Mouse (Mus musculus): Measurements from ENCODE around the gene Taf5l. TPM values are rescaled to one million over a fixed set of nuclear protein-coding genes. Genes with fewer than 3 reads are reported as not detected.
A peak's percentile ranks its signal among the peaks of the same experiment; 100 is the strongest.

The Taf5l gene
- total and polyA plus RNA-seq, 3 experiments: 86.3 to 88.4 TPM; not detected in 1

- Histone ChIP-seq H3K9me3 (replicated peaks; ENCODE audit: insufficient read depth, low read length) (no peaks in the 10 kb centered on the region), H3K9ac (ENCODE audit: control insufficient read depth, low read depth, low read length, poor library complexity, severe bottlenecking) (no peak overlapping the region), H3K4me1 (ENCODE audit: control insufficient read depth in 1 of 2, insufficient read depth in 2 of 2, low read length in 2 of 2) (no peaks in the 10 kb centered on the region), H3K4me3 (ENCODE audit: control insufficient read depth in 1 of 2, insufficient read depth in 1 of 2, low read depth in 2 of 2, low read length in 2 of 2) (no peak overlapping the region), H3K27me3 (ENCODE audit: control insufficient read depth in 1 of 2, insufficient read depth in 2 of 2, low read length in 2 of 2) (no peaks in the 10 kb centered on the region), H3K79me2 (ENCODE audit: control insufficient read depth, insufficient read depth, low read length, poor library complexity) (no peaks in the 10 kb centered on the region; the same call in 1 of the 2 replicates), H3K27ac (ENCODE audit: control insufficient read depth, low read depth, low read length) (no peak overlapping the region), H3K36me3 (ENCODE audit: control insufficient read depth in 1 of 2, insufficient read depth in 2 of 2, low read length in 2 of 2) (peaks cover 0 to 49% of the 10 kb centered on the region in 2 experiments; a peak in 3 of 4 replicates)
- no peak for TF ChIP-seq BHLHE40 (IDR thresholded peaks at IDR 0.05; ENCODE audit: borderline replicate concordance, low read depth, low read length)
- no peak for TF ChIP-seq TCF12 (IDR thresholded peaks at IDR 0.05; ENCODE audit: low read depth, low read length)
- TF ChIP-seq NELFE (IDR thresholded peaks at IDR 0.05; ENCODE audit: low read depth, low read length): no peak
- no peak for TF ChIP-seq SMC3 (IDR thresholded peaks at IDR 0.05; ENCODE audit: low read depth, low read length)
- TF ChIP-seq MYC (IDR thresholded peaks at IDR 0.05; ENCODE audit: low read depth, low read length): no peak
- no peak for TF ChIP-seq POLR2AphosphoS2 (IDR thresholded peaks at IDR 0.05; ENCODE audit: low read length)
- TF ChIP-seq MXI1 (IDR thresholded peaks at IDR 0.05; ENCODE audit: low read depth, low read length): no peak
- no peak for DNase-seq (ENCODE audit: low read depth, low spot score)
Measured at GRCm38 (mm10) chr8:124039351-124039750, 18.2 kb upstream of the Taf5l start.

- H3K36me3 ChIP-seq (ENCODE audit: control insufficient read depth in 1 of 2, insufficient read depth in 2 of 2, low read length in 2 of 2): peaks cover 0 to 49% of the 10 kb centered on the region in 2 experiments
- no peak overlapping the region for H3K4me3 ChIP-seq (ENCODE audit: control insufficient read depth in 1 of 2, insufficient read depth in 1 of 2, low read depth in 2 of 2, low read length in 2 of 2)
- peaks cover 5% of the 10 kb centered on the region; the same call in 1 of the 2 replicates for H3K79me2 ChIP-seq (ENCODE audit: control insufficient read depth, insufficient read depth, low read length, poor library complexity)
- H3K4me1 ChIP-seq (ENCODE audit: control insufficient read depth in 1 of 2, insufficient read depth in 2 of 2, low read length in 2 of 2): no peaks in the 10 kb centered on the region
- no peak for TF ChIP-seq MYB (IDR thresholded peaks at IDR 0.05; ENCODE audit: low read depth, low read length)
- no peak for TF ChIP-seq MXI1 (IDR thresholded peaks at IDR 0.05; ENCODE audit: low read depth, low read length)
- TF ChIP-seq UBTF (IDR thresholded peaks at IDR 0.05; ENCODE audit: borderline replicate concordance, insufficient read depth, low read depth, low read length): no peak
- TF ChIP-seq CHD1 (IDR thresholded peaks at IDR 0.05; ENCODE audit: low read depth, low read length): no peak
- no peak for DNase-seq (ENCODE audit: low read depth, low spot score)
- no peak overlapping the region for H3K27ac ChIP-seq (ENCODE audit: control insufficient read depth, low read depth, low read length)
- no peaks in the 10 kb centered on the region for H3K27me3 ChIP-seq (ENCODE audit: control insufficient read depth in 1 of 2, insufficient read depth in 2 of 2, low read length in 2 of 2)
- no peaks in the 10 kb centered on the region for H3K9me3 ChIP-seq (replicated peaks; ENCODE audit: insufficient read depth, low read length)
- no peak overlapping the region for H3K9ac ChIP-seq (ENCODE audit: control insufficient read depth, low read depth, low read length, poor library complexity, severe bottlenecking)
Measured at GRCm38 (mm10) chr8:124038121-124038520, 16.9 kb upstream of the Taf5l start.

- H3K4me1 ChIP-seq (ENCODE audit: control insufficient read depth in 1 of 2, insufficient read depth in 2 of 2, low read length in 2 of 2): no peaks in the 10 kb centered on the region; a peak in 1 of 4 replicates
Measured at GRCm38 (mm10) chr8:124033400-124033799, 12.2 kb upstream of the Taf5l start.

More at GRCm38 (mm10) chr8:124033400-124033799, 12.2 kb upstream of the Taf5l start:
- peak; percentile 37 for DNase-seq (ENCODE audit: low read depth, low spot score)
- no peak overlapping the region for H3K27ac ChIP-seq (ENCODE audit: control insufficient read depth, low read depth, low read length)
- no peak for TF ChIP-seq RCOR1 (IDR thresholded peaks at IDR 0.05; ENCODE audit: low read depth, low read length)
- TF ChIP-seq USF2 (IDR thresholded peaks at IDR 0.05; ENCODE audit: borderline replicate concordance in 1 of 2, insufficient read depth in 1 of 2, low read depth in 1 of 2, low read length in 2 of 2): no peak
- TF ChIP-seq CTCF (IDR thresholded peaks at IDR 0.05 in 2 of 3, conservative IDR thresholded peaks at IDR 0.05 in 1 of 3; ENCODE audit: control insufficient read depth in 1 of 3, insufficient read depth in 1 of 3, low read depth in 2 of 3, low read length in 3 of 3, poor library complexity in 1 of 3, severe bottlenecking in 1 of 3): peak; percentile 23 to 31 (median 28); a peak in 4 of 6 replicates
- TF ChIP-seq ZNF384 (IDR thresholded peaks at IDR 0.05; ENCODE audit: low read depth, low read length): peak; percentile 90
- no peak for TF ChIP-seq BHLHE40 (IDR thresholded peaks at IDR 0.05; ENCODE audit: borderline replicate concordance, low read depth, low read length)
- no peaks in the 10 kb centered on the region for H3K27me3 ChIP-seq (ENCODE audit: control insufficient read depth in 1 of 2, insufficient read depth in 2 of 2, low read length in 2 of 2)
- H3K79me2 ChIP-seq (ENCODE audit: control insufficient read depth, insufficient read depth, low read length, poor library complexity): peaks cover 27% of the 10 kb centered on the region; the same call in 1 of the 2 replicates
- H3K9ac ChIP-seq (ENCODE audit: control insufficient read depth, low read depth, low read length, poor library complexity, severe bottlenecking): no peak overlapping the region
- peaks cover 5 to 43% of the 10 kb centered on the region in 2 experiments for H3K36me3 ChIP-seq (ENCODE audit: control insufficient read depth in 1 of 2, insufficient read depth in 2 of 2, low read length in 2 of 2)
- H3K9me3 ChIP-seq (replicated peaks; ENCODE audit: insufficient read depth, low read length): no peaks in the 10 kb centered on the region
- no peak overlapping the region for H3K4me3 ChIP-seq (ENCODE audit: control insufficient read depth in 1 of 2, insufficient read depth in 1 of 2, low read depth in 2 of 2, low read length in 2 of 2)
